Mouse (Mus musculus) liver, adult 2 months (tissue): ENCODE data around the gene Arl11.

Source experiments
- CTCF ChIP-seq: fragments of 200-500 bp; IDR thresholded peaks from 2 replicates; pipeline ENCODE4 v1.5.1; 2011; ENCODE audit warnings: low read depth, low read length, control low read depth
- POLR2A ChIP-seq: fragments of 200-500 bp; IDR thresholded peaks from 2 replicates; pipeline ENCODE4 v1.6.1; 2011; ENCODE audit warnings: low read length, control low read depth; ENCODE audit not compliant: insufficient read depth; ENCODE audit errors: extremely low read depth

DNA sequence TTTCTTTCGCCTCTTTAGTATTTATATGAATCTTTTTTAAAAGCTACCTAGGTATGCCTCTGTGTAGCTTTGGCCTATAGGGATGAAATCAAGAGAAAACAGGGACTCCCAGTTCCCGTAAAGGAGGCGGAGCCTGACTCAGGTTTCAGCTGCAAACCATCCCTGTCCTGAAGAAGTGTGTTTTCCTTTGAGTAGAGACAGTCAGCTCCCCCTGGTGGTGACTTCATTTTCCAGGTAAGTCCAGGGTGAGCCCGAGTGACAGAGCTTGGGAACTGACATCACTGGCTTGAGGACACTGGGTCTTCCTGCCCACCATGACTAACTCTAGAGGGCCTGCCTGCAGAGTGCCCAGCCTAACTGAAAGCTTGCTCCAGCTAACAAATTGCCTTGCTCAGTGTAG lies 7.3 kb downstream of the Arl11 start:
- TF ChIP-seq CTCF (peak; percentile 61), POLR2A (no peak)
